Mouse (Mus musculus) layer of hippocampus, adult 9-11 months (tissue): ENCODE results near the gene Dpp4.

Experiments
- DNase-seq: peaks from one replicate; pipeline ENCODE4 v3.0.0; 2022

Gene Dpp4

DNA sequence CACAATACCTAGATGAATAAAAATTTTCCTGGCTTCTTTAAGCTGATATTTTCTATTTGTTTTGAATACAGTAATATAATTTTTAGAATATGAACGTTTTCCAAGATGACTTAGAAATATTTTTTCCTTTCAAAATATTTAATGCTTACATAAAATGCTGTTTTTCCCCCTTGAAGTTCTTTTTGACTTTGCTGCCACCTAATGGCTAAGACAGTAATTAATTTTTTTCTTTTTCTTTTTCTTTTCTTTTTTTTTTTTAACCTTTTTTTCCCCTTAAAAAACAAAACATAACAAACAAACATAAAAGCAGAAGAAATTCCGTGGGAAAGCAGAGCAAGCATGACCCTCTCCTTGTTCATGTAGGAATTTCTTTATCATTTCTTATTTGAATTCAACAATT is 126.2 kb downstream of the Dpp4 start:
- DNase-seq = no peak

DNA sequence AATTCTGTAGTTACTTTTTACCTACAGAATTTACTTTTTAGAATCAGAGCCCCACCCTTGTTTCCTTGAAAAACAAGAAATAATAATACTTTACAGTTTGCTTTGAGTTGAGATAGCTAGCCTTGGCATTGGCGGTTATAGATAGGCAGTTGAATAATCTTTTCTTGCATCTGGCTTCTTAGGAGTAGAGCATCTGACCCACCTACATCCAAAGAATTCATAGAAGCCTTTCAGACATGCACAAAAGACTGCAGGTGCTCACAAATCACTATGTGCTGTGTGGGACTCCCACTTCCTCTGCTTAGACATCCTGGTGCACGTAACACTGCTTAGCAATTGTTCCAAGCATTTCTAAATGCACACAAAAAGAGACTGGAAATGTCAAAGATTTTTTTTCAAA is 127.0 kb downstream of the Dpp4 start:
- no peak for DNase-seq
